Comparison of ENCODE assay signal across 9 mouse cellular contexts in genomic region chr8:46546431-46547176, GRCm38 (mm10). TPM values are rescaled to one million over a fixed set of nuclear protein-coding genes. Genes with fewer than 3 reads are reported as not detected.
DNase-seq lines count a peak whose midpoint lies in the region; ATAC-seq and TF ChIP-seq lines count a peak whose summit lies in the region.
"Had no signal": no experiment of that assay in that cellular context is flagged by ENCODE, and none has a peak within 500 bp of the region (broad histone marks: within the 10 kb centered on the region; RNA-seq: fewer than 3 reads in every experiment).

No protein-coding gene starts in this region.

- peaks cover 19% of the 10 kb centered on the region for H3K4me1 ChIP-seq in heart, embryonic 16.5 days (ENCODE audit: control insufficient read depth, insufficient read depth, low read length)
- peaks cover 19 to 47% of the 10 kb centered on the region in 2 experiments for H3K4me1 ChIP-seq in liver, embryonic 14.5 days (replicated peaks; ENCODE audit: control insufficient read depth in 2 of 2, insufficient read depth in 2 of 2, low read length in 1 of 2)
- peaks cover 3% of the 10 kb centered on the region; the same call in 1 of the 2 replicates for H3K4me1 ChIP-seq in forebrain, embryonic 12.5 days
- 0 out of 2 replicates have a peak, but pooled peaks cover 2% of the 10 kb centered on the region for H3K4me1 ChIP-seq in forebrain, embryonic 14.5 days (ENCODE audit: control insufficient read depth, insufficient read depth, low read length)

- ATAC-seq in heart, embryonic 16.5 days (replicated peaks; ENCODE audit: extremely low read depth, insufficient read depth, low FRiP score), result 0 out of 2 replicates have a peak, but pooled peaks have one; percentile 39
- ATAC-seq in liver, embryonic 14.5 days (ENCODE audit: insufficient read depth), result peak; percentile 84
- ATAC-seq in forebrain, embryonic 12.5 days (ENCODE audit: low FRiP score), result no peak
- ATAC-seq in forebrain, embryonic 14.5 days, result no peak

- peak; percentile 99 for TF ChIP-seq EP300 in liver, embryonic 14.5 days (IDR thresholded peaks at IDR 0.05; ENCODE audit: low read depth)

- no peaks in the 10 kb centered on the region for H3K27me3 ChIP-seq in heart, embryonic 16.5 days (ENCODE audit: control insufficient read depth, insufficient read depth, low read length)
- H3K27me3 ChIP-seq in liver, embryonic 14.5 days (ENCODE audit: control insufficient read depth, insufficient read depth, low read length), result no peaks in the 10 kb centered on the region
- H3K27me3 ChIP-seq in forebrain, embryonic 12.5 days, result 0 out of 2 replicates have a peak, but pooled peaks cover 3% of the 10 kb centered on the region
- no peaks in the 10 kb centered on the region for H3K27me3 ChIP-seq in forebrain, embryonic 14.5 days (replicated peaks; ENCODE audit: control insufficient read depth, insufficient read depth, low read length)
- H3K27me3 ChIP-seq: embryonic facial prominence, embryonic 13.5 days had no signal

- peak overlapping the region; percentile 78 for H3K27ac ChIP-seq in heart, embryonic 16.5 days (ENCODE audit: low read length)
- peak overlapping the region; percentile 97 for H3K27ac ChIP-seq in liver, embryonic 14.5 days
- no peak overlapping the region for H3K27ac ChIP-seq in forebrain, embryonic 12.5 days
- no peak overlapping the region for H3K27ac ChIP-seq in forebrain, embryonic 14.5 days (ENCODE audit: low read depth, low read length)
- H3K27ac ChIP-seq: embryonic facial prominence, embryonic 13.5 days had no signal

- no peaks in the 10 kb centered on the region for H3K36me3 ChIP-seq in heart, embryonic 16.5 days (ENCODE audit: control insufficient read depth, insufficient read depth)
- H3K36me3 ChIP-seq in liver, embryonic 14.5 days (replicated peaks; ENCODE audit: control insufficient read depth, insufficient read depth, low read depth), result no peaks in the 10 kb centered on the region
- no peaks in the 10 kb centered on the region for H3K36me3 ChIP-seq in forebrain, embryonic 12.5 days (replicated peaks)
- no peaks in the 10 kb centered on the region for H3K36me3 ChIP-seq in forebrain, embryonic 14.5 days (ENCODE audit: control insufficient read depth, insufficient read depth, low read length)
- H3K36me3 ChIP-seq: embryonic facial prominence, embryonic 13.5 days had no signal

- TF ChIP-seq CTCF in liver, embryonic 14.5 days (IDR thresholded peaks at IDR 0.05; ENCODE audit: low read depth), result no peak

- 51% methylated on average over 11 of the region's 11 CpGs for WGBS in heart, embryonic 16.5 days
- WGBS in liver, embryonic 14.5 days (ENCODE audit: insufficient replicate concordance), result 30% methylated on average over 11 of the region's 11 CpGs
- WGBS in forebrain, embryonic 12.5 days, result 84% methylated on average over 11 of the region's 11 CpGs
- 79% methylated on average over 11 of the region's 11 CpGs for WGBS in forebrain, embryonic 14.5 days

- peak; percentile 36 for DNase-seq in gastrocnemius, adult 18-20 months (ENCODE audit: low spot score)
- no peak for DNase-seq in gastrocnemius, postnatal 25 days
- peak; percentile 18 to 75 for DNase-seq in adrenal gland, adult (ENCODE audit: inconsistent age in 2 of 2, low spot score in 1 of 2)
- peak; percentile 90 to 94 (median 93) for DNase-seq in liver, embryonic 14.5 days (ENCODE audit: low read depth in 3 of 3, low spot score in 3 of 3)
- no peak for DNase-seq in forebrain, embryonic 14.5 days (ENCODE audit: low spot score)
- no peak for DNase-seq in ovary, postnatal 36 days (ENCODE audit: low spot score)

- H3K4me2 ChIP-seq in heart, embryonic 16.5 days (ENCODE audit: low read depth, low read length), result no peak overlapping the region
- H3K4me2 ChIP-seq in liver, embryonic 14.5 days (ENCODE audit: low read depth), result peak overlapping the region; percentile 71
- H3K4me2 ChIP-seq in forebrain, embryonic 12.5 days, result no peak overlapping the region
- H3K4me2 ChIP-seq in forebrain, embryonic 14.5 days (ENCODE audit: low read length), result no peak overlapping the region
- H3K4me2 ChIP-seq: embryonic facial prominence, embryonic 13.5 days had no signal

- no peak overlapping the region for H3K9ac ChIP-seq in heart, embryonic 16.5 days (ENCODE audit: low read length)
- peak overlapping the region; percentile 73 for H3K9ac ChIP-seq in liver, embryonic 14.5 days (replicated peaks)
- no peak overlapping the region for H3K9ac ChIP-seq in forebrain, embryonic 12.5 days
- H3K9ac ChIP-seq in forebrain, embryonic 14.5 days (ENCODE audit: low read length), result no peak overlapping the region
- H3K9ac ChIP-seq: embryonic facial prominence, embryonic 13.5 days had no signal

- H3K9me3 ChIP-seq in heart, embryonic 16.5 days (replicated peaks; ENCODE audit: control insufficient read depth, low read length), result no peaks in the 10 kb centered on the region
- H3K9me3 ChIP-seq in liver, embryonic 14.5 days (ENCODE audit: control insufficient read depth, low read length), result no peaks in the 10 kb centered on the region
- no peaks in the 10 kb centered on the region for H3K9me3 ChIP-seq in forebrain, embryonic 12.5 days
- no peaks in the 10 kb centered on the region for H3K9me3 ChIP-seq in forebrain, embryonic 14.5 days (replicated peaks; ENCODE audit: control insufficient read depth, low read length)
- H3K9me3 ChIP-seq: embryonic facial prominence, embryonic 13.5 days had no signal

- no peak overlapping the region for H3K4me3 ChIP-seq in heart, embryonic 16.5 days (ENCODE audit: low read length)
- peak overlapping the region; percentile 11 to 23; a peak in 3 of 4 replicates for H3K4me3 ChIP-seq in liver, embryonic 14.5 days (ENCODE audit: insufficient read depth in 1 of 2, low read depth in 2 of 2, low read length in 2 of 2)
- no peak overlapping the region for H3K4me3 ChIP-seq in forebrain, embryonic 12.5 days (replicated peaks)
- no peak overlapping the region for H3K4me3 ChIP-seq in forebrain, embryonic 14.5 days (ENCODE audit: low read depth, low read length)
- H3K4me3 ChIP-seq: embryonic facial prominence, embryonic 13.5 days had no signal

RNA-seq across cellular contexts. Expression of gene Cenpu, which starts 5.2 kb away (rescaled TPM):
- total RNA-seq in gastrocnemius, adult 18-20 months (2021), result not detected
- total RNA-seq in gastrocnemius, postnatal 25 days (2021), result 1 to 10 TPM in 1 of 2 experiments, under 1 TPM in 1; 0.41 to 1.2 TPM
- 9.7 and 9.9 TPM in 2 replicates for polyA plus RNA-seq in heart, embryonic 16.5 days (2015; fragmentation: Nextera tagmentation; extraction: Ambion mirVana)
- polyA plus RNA-seq in liver, embryonic 14.5 days (2012; rRNA removed), result 4.6 and 8.9 TPM in 2 replicates
- 16.5 and 16.6 TPM in 2 replicates for polyA plus RNA-seq in liver, embryonic 14.5 days (2014; fragmentation: Nextera tagmentation; extraction: Ambion mirVana)
- polyA plus RNA-seq in forebrain, embryonic 12.5 days (2016; fragmentation: Nextera tagmentation; extraction: Ambion mirVana), result 27.4 and 36.4 TPM in 2 replicates
- polyA plus RNA-seq in forebrain, embryonic 14.5 days (2014; fragmentation: Nextera tagmentation; extraction: Ambion mirVana), result 16.3 and 19.6 TPM in 2 replicates

Comparison
In these comparisons a context has a peak if more than half of its experiments do, and no peak if none do; other contexts are left out.
1. DNase-seq: peak in gastrocnemius, adult 18-20 months (single experiment), adrenal gland, adult (2 of 2) and liver, embryonic 14.5 days (3 of 3); none in gastrocnemius, postnatal 25 days (single experiment), forebrain, embryonic 14.5 days (single experiment) and ovary, postnatal 36 days (single experiment).
2. ATAC-seq: peak in heart, embryonic 16.5 days (single experiment) and liver, embryonic 14.5 days (single experiment); none in forebrain, embryonic 12.5 days (single experiment) and forebrain, embryonic 14.5 days (single experiment).
3. H3K27ac ChIP-seq: peak in heart, embryonic 16.5 days (single experiment) and liver, embryonic 14.5 days (single experiment); none in forebrain, embryonic 12.5 days (single experiment) and forebrain, embryonic 14.5 days (single experiment).
4. H3K4me3 ChIP-seq: peak in liver, embryonic 14.5 days (2 of 2); none in heart, embryonic 16.5 days (single experiment), forebrain, embryonic 12.5 days (single experiment) and forebrain, embryonic 14.5 days (single experiment).